Mouse (Mus musculus): ENCODE measurements around the gene Sorl1. TPM values are rescaled to one million over a fixed set of nuclear protein-coding genes. Genes with fewer than 3 reads are reported as not detected.
"Not testable (repeated sequence)": the region's sequence is repeated elsewhere in the genome, so short reads cannot be mapped to it uniquely, and the experiment has no call there.

The Sorl1 gene
- total RNA-seq, 1 experiment from 2014 or later: 761 TPM

DNA sequence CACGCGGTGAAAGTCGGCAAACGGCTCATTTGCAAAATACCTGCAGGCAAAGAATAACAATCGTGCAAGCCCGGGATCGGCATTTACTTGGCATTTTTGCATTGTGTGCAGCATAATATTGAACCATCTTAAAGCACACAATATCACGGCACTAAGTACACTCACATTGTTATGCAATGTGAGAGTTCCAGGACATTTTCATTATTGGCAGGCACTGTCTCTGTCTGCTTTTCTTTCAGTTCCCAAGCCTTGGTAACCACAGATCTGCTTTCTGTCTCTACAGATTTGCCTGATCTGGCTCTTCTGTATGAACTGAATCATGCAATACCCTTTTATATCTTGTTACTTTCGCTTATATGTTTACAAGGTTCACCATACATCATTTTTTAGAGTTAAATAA is 56.1 kb downstream of the Sorl1 start:
- no peak for ATAC-seq (ENCODE audit: extremely low read depth, insufficient number of reproducible peaks, low FRiP score, poor library complexity, severe bottlenecking)

DNA sequence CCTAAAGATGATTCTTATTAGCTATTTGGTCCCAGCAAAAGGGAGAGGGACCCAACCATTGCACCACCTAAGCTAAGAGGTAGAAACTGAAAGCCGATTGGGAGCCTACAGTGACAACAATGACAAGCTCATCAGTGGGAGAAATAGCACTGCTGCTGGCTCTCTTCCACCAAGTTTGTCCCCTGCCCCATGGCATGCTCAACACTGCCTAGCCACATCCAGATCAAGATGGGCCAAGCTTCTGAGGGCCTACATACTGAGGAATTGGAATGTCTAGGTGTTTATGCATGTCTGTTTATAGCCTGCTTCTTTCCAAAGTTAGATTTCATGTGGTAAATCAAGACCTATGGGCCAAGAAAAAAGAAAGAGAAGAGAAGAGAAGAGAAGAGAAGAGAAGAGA is 58.3 kb downstream of the Sorl1 start:
- ATAC-seq (ENCODE audit: extremely low read depth, insufficient number of reproducible peaks, low FRiP score, poor library complexity, severe bottlenecking): no peak

DNA sequence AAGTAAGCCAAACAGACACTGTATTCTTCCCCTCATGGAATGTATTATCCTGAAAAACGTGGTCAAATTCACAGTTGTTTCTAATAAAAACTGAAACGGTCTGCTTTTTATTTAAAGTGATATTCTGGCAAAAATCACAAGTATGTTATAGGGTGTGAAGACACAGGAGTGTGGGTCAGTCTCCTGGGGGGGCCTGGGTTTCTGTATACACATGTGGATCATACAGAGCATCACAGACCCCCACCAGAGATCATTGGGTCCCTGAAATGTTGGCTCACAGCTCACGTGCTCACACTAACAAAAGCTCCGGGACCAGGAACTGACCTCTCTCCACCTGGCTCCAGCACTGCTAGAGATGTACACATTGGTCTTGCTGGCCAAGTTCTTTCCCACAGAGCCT is 60.7 kb downstream of the Sorl1 start:
- ATAC-seq (ENCODE audit: extremely low read depth, insufficient number of reproducible peaks, low FRiP score, poor library complexity, severe bottlenecking): no peak

DNA sequence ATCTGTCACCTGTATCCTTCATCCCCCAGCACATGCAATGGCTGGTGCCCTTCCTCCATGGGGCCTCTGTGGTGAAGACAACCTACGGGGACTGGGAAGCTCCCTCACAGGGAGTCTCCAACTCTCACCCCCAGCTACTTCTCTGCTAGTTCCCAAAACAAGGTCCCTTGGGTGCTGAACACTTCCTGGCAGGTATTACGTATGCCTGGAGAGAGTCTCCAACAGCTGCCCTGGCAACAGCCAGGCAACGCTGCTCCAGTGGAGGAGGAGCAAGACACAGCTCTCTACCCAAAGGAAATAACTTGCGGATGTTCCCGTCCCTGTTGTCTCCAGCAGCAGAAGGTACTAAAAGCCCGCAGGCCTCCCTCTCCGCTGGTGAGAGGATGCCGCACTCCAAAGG is 61.8 kb downstream of the Sorl1 start:
- ATAC-seq (ENCODE audit: extremely low read depth, insufficient number of reproducible peaks, low FRiP score, poor library complexity, severe bottlenecking): no peak

DNA sequence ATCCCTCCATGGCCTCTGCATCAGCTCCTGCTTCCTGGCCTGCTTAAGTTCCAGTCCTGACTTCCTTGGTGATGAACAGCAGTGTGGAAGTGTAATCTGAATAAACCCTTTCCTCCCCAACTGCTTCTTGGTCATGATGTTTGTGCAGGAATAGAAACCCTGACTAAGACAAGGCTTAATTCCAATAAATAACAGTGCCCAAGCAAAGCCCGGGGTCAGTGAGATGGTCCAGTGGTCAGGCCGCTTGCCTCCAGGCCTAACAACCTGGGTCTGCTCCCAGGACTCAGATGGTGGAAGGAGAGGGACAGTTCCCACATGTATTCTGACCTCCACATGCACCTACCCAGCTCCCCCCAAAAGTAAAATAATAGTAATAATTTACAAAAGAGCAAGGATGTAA is 65.1 kb downstream of the Sorl1 start:
- ATAC-seq (ENCODE audit: extremely low read depth, insufficient number of reproducible peaks, low FRiP score, poor library complexity, severe bottlenecking): not testable (repeated sequence)

DNA sequence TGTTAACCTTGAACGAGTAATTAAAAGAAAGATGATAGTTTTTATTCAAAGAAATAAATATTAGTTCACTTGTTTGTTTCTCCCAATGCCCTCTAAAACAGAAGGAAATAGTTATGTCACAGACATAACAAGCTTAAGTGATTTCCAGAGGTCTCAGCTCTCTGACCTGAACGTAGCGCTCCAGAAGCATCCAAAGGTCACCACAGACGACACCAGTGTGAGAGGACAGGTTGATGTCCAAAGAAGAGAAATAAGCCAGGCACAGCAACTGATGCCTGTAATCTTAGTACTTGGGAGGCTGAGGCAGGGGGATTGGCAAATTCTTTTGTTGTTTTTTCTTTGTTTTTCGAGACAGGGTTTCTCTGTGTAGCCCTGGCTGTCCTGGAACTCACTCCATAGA is 67.5 kb downstream of the Sorl1 start:
- ATAC-seq (ENCODE audit: extremely low read depth, insufficient number of reproducible peaks, low FRiP score, poor library complexity, severe bottlenecking): no peak

DNA sequence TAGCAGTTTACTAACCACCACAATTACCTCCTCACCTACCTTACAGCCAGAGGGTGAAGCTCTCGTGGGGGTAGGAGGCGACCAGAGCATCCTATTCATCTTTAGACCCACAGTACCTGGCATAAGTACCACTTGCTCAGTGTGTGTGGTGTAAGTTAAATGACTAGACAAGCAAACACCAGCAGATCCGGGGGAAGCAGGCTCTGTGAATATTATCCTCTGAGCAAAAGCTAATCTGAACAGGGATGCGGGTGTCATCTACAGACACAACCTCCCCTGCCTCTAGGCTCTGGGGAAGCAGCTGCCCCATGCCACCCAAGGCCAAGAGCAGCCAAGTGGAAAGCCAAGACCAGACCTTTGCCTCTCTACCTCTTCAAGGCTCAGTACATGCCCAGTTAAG is 68.7 kb downstream of the Sorl1 start:
- ATAC-seq (ENCODE audit: extremely low read depth, insufficient number of reproducible peaks, low FRiP score, poor library complexity, severe bottlenecking): no peak

DNA sequence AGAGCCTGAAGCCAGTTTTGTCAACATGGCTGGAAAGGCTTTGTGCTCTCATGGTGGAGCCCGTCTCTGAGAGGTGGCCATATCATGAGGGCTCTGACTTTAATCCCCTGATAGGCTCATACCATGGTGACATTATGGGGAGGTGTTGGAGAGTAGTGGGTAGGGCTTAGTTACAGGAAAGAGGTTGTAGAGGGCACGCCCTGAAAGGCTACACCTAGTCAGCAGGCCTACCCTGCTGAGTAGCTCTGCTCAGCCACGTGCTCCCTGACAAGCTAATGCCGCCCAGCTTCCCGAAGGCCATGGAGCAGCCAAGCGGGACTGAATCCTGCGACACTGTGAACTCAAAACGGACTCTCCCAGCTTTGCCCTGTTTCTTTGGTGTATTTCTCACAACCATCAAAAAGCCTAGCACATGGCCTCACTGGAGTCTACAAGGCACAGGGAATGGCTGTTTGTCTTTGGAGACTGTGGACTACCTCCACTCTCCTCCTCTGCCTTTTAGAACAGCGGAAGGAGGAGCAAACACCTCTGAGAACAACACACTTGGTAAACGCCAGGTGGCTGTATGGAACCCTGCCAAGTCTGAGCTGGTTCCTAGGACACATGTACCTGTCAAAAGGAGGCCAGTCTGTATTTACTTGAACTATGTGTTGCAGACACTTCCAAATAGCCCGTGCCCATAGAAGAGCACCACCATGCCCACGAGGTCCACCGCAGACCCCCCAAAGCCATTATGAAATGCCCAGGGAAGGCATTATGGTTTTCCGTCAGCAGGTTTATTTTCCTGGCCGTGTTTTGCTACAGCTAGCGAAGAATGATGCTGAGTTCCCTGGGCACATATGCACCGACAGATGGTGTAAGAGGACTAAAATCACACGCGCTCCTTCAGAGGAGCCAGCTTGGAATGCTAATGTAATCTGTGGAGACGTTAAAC is 69.5 kb downstream of the Sorl1 start:
- no peak for ATAC-seq (ENCODE audit: extremely low read depth, insufficient number of reproducible peaks, low FRiP score, poor library complexity, severe bottlenecking)

DNA sequence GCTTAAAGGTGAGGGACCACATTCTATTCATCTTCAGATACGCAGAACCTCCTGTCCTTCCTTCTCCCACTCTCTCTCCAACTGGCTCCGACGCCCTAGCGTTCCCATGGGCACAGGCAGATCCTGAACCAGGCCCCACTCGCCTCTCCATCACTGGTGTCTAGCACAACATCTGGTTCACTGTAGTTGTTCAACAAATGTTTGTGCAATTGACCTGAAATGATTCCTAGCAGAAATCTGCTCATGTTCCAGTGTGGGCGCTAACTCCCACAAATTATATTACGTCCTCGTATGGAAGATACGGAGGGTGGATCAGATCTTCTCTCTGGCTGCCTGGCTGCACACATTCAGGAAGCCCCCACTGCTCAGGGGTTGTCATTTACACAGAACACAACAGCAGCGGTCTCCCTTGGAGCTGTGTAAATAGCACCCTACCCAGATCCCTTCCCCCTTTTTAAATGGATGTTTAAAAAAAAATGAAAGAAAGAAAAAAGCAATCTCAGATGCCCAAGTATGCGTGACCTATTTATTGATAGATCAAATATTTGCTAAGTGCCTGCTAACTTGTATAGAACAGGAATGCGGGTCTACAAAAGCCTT is 70.4 kb downstream of the Sorl1 start:
- no peak for ATAC-seq (ENCODE audit: extremely low read depth, insufficient number of reproducible peaks, low FRiP score, poor library complexity, severe bottlenecking)

DNA sequence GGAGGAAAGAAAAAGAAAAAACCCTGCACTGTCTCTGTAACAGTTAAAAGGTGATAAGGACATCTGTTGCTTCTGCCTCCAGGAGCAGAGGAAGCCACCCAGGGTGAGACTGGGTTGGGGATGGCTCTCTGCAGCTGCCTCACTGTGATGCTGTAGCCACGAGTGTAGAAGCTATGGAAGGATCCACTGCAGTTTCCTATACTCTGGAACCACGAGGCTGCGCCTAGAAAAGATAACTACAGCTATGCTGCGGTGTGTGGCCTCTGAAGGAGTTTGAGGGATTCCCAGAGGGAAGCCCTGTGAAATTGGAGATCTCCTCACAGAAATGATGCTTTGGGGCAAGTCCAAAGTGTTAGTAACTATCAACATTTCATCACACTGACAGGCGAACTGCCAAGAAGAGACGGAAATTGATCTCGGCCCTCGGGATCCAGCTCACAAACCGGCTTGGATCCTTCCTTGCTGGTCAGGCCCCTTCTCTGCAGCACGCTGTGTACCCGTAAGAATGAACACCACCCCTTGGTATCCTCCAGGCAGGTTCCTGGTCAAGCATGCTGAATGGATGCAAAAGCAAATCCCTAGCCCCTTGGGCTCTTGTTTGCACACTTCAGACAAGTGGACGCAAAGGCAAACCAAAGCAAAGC is 71.3 kb downstream of the Sorl1 start:
- no peak for ATAC-seq (ENCODE audit: extremely low read depth, insufficient number of reproducible peaks, low FRiP score, poor library complexity, severe bottlenecking)

DNA sequence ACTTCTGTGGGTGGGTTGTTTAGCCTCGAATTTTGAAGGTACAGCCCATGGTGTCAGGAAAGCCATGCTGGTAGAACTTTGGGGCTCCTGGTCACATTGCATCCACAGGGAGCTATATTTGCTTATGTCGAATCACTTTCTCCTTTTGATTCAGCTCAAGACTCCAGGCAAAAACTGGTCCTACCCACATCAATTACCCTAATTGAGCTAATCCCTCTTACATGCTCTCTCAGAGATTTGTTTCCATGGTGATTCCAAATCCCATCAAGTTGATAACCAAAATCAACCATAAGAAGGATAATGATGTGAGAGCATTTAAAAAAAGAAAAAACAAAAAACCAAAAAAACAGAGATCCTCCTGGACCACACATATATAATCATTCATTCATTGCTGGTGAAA is 75.6 kb downstream of the Sorl1 start:
- no peak for ATAC-seq (ENCODE audit: extremely low read depth, insufficient number of reproducible peaks, low FRiP score, poor library complexity, severe bottlenecking)

DNA sequence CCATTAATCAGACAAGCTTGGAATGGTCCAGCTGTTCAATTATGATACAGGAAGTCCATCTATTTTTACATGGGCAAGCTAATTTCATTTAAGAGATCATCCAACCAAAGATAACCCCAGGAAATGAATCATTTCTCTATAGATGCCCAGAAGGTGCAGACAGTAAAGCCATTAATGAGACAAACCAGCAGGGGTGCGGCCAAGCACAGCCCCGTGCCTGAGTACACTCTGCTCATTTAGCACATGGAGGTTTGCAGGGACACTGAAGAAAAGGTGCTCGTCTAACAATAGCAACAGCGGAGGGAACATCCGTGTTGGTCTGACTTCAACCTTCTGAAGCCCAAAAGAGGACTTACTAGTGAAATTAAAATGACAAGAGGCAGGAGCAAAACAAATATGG is 76.3 kb downstream of the Sorl1 start:
- peak; percentile 27; the same call in 1 of the 2 replicates for ATAC-seq (ENCODE audit: extremely low read depth, insufficient number of reproducible peaks, low FRiP score, poor library complexity, severe bottlenecking)

DNA sequence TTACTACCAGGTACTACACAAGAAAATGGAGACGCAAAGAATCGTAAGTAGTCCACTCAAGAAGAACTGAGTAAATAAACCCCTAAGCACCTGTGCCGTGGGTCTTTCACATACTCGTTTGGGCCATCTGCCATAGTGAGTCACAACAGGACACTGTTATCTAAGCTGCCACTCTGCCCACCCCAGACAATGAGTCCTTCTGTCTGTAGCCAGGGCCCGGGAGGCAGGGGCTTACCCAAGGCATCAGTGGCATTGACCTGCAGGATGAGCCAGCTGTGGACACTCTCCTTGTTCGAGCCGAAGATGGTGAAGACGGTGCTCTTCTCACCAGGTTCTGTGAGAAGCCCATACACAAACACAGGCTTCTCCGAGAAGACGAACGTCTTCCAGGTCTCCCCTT is 77.8 kb downstream of the Sorl1 start:
- no peak for ATAC-seq (ENCODE audit: extremely low read depth, insufficient number of reproducible peaks, low FRiP score, poor library complexity, severe bottlenecking)

DNA sequence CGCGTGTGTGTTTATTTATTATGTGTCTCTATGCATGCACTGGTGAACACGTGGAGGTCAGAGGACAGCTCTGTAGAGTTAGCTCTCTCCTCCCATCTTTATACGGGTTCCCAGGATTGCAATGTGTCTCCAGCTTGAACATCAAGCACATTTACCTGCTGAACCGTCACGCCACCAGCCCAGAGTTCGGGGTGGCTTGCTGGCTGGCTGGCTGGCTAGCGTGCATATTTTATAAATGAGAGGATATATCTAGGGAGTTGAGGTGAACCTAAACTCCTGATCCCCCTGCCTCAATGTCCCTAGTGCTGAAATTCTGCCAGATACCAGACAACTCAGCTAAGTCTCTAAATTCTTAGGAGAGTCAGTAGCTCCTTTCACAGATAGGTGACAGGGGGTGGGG is 79.4 kb downstream of the Sorl1 start:
- ATAC-seq (ENCODE audit: extremely low read depth, insufficient number of reproducible peaks, low FRiP score, poor library complexity, severe bottlenecking): no peak

DNA sequence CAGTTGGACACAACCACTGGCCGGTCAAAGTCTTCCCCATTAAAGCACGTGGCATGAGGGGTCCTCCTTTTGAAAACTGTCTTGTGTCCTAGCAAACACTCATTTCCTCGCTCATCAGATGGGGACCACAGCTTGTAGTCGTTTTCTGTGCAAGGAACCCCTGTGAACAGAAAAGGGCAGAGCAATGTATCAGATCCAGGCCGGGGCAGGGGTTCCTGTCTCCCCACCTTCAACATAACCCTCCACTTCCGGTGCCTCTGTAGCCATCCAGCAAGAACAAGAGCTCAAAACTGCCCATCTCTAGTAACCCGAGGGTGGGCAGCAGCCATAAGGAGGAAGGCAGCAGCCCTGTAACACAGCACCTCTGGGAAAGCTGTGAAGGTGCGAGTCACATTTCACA is 80.2 kb downstream of the Sorl1 start:
- ATAC-seq (ENCODE audit: extremely low read depth, insufficient number of reproducible peaks, low FRiP score, poor library complexity, severe bottlenecking): no peak

DNA sequence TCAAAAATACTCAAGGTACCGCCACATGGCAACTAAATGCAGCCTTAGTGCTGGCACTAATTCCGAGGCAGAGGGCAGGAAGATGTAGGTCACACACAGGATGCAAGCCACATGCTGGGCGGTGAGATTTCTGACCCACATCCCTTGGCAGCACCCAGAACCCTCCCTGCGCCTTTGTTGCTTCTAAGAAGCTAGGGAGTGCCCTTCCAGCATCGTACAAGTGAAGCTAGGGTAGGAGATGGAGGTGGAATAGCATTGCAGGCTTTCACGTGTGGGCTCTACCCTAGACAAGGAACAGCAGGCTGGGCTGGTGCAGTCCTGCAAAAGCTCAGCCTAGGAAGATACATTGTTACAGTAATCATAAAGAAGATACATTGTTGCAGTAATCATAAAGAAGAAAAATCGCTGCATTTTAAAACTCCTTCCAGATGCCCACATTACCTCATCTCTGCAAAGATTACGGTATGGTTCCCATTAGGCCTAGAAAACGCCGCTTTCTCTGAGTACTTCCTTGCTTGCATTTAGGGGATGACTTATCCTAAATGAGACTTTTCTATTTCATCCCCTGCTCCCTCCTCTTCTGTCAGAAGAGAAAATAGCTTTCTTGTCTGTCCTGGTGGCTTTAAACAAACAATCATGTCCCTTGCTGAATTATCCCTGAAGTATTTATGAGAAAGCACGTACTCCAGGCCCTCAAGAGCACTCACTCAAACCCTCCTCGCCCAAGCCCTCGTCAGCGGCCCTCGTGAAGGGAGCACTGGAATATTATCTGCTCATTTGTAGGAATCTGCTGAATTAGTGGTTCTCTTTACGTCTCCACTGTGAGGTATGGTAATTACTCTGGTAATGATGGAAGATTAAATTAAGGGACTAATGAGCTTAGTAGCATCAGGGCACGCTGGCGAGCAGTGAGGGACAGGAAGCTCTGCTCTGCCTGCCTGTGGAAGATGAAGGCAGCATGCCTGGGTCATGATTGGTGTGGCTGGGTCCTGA is 84.8 kb downstream of the Sorl1 start:
- no peak for ATAC-seq (ENCODE audit: extremely low read depth, insufficient number of reproducible peaks, low FRiP score, poor library complexity, severe bottlenecking)

DNA sequence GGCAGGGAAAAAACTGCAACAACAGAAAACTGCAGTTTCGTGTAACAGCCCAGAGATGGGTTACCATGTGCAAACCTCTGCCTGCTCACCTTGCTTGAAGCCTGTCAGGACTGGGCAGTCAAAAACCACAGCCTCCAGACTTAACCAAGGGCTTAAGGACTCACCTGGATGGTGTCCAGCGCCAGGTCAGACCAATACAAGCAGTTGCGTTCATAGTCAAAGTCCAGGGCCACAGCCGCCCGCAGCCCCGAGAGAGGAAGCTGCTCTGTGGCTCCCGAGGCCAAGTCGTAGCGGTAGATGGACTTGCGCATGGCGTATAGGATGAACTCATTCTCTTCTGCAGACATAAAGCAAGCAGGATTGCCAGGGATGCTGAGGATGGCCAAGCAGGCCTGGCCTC is 87.2 kb downstream of the Sorl1 start:
- no peak for ATAC-seq (ENCODE audit: extremely low read depth, insufficient number of reproducible peaks, low FRiP score, poor library complexity, severe bottlenecking)

DNA sequence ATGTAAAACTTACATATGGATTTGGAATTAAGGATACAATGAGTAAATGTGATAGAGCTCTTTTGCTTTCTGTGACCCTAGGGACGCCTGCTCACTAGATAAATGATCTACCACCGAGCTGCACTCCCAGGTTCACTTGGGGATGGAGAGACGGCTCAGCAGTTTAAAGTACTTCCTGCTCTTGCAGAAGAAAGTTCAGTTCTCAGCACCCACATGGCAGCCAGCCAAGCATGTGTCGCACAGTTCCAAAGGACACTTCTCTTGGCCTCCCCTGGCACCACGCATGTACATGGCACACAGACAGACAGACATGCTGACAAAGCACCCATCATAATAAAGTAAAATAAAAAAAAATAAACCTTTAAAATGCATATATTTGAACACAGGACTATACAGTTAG is 88.1 kb downstream of the Sorl1 start:
- ATAC-seq (ENCODE audit: extremely low read depth, insufficient number of reproducible peaks, low FRiP score, poor library complexity, severe bottlenecking): no peak

DNA sequence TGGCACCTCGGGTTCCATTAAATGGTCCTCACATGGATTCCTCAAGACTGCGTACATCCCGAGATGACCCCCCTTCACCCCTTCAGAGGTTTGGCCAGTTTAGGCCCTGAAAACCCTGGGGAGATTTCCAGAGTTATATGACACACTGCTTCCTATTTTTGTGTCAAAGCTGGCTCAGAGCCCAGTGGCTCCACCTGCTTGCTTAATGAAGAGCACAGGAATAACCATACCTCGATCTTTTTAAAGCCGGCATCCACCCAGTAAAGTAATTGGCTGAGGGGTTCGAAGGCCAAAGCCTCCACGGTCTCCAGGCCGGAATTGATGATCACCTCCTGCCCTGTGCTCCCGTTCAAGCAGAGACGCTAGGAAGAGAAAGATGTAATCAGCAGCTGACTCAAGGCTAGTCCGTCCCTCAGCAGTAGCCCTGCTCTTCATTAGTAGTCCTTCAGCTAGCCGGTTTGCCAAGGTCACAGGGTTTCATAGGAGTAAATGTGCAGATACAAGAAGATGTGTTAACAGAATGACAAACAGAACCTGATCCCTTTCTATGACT is 88.8 kb downstream of the Sorl1 start:
- no peak for ATAC-seq (ENCODE audit: extremely low read depth, insufficient number of reproducible peaks, low FRiP score, poor library complexity, severe bottlenecking)

All from neutrophil, adult 5-6 weeks (primary cell).